Mouse (Mus musculus) spleen, adult 2 months (tissue): ENCODE measurements around the gene Smg6. TPM values are rescaled to one million over a fixed set of nuclear protein-coding genes. Genes with fewer than 3 reads are reported as not detected.

Experiments used
- DNase-seq, 2 experiments: peaks; one replicate each; pipeline versions ENCODE4 v3.0.0 to v3.0.0-alpha.2; 2012 to 2021; ENCODE audit warnings: low spot score in 2 of 2, low read depth in 1 of 2
- H3K27ac ChIP-seq: fragments of 200-500 bp; 2 replicates; pipeline ENCODE4 v1.5.1; 2012; ENCODE audit warnings: low read length, inconsistent platforms; ENCODE audit not compliant: insufficient read depth
- H3K27me3 ChIP-seq: fragments of 200-500 bp; 2 replicates; pipeline ENCODE4 v1.6.1; 2012; ENCODE audit warnings: mild to moderate bottlenecking, moderate library complexity, low read length, inconsistent platforms; ENCODE audit not compliant: control insufficient read depth, insufficient read depth
- H3K36me3 ChIP-seq: fragments of 200-500 bp; 2 replicates; pipeline ENCODE4 v1.6.1; 2012; ENCODE audit warnings: mild to moderate bottlenecking, low read length, inconsistent platforms; ENCODE audit not compliant: control insufficient read depth, insufficient read depth
- H3K4me1 ChIP-seq: fragments of 200-500 bp; 2 replicates; pipeline ENCODE4 v1.6.1; 2011; ENCODE audit warnings: inconsistent platforms; ENCODE audit not compliant: control insufficient read depth, insufficient read depth, insufficient read length
- H3K4me3 ChIP-seq: fragments of 200-500 bp; 2 replicates; pipeline ENCODE4 v1.5.1; 2011; ENCODE audit warnings: mild to moderate bottlenecking, inconsistent platforms; ENCODE audit not compliant: insufficient read depth, insufficient read length; ENCODE audit errors: extremely low read depth
- CTCF ChIP-seq: fragments of 200-500 bp; IDR thresholded peaks from 2 replicates; pipeline ENCODE4 v1.5.1; 2011; ENCODE audit warnings: mild to moderate bottlenecking, inconsistent platforms; ENCODE audit not compliant: insufficient read depth, insufficient read length, insufficient replicate concordance; ENCODE audit errors: extremely low read depth
- POLR2A ChIP-seq: fragments of 200-500 bp; IDR thresholded peaks from 2 replicates; pipeline ENCODE4 v1.6.1; 2011; ENCODE audit warnings: low read depth, low read length, inconsistent platforms
- WGBS: fragments of 180-500 bp; shearing (Covaris S2); methylation state at CpG from one replicate; pipeline ENCODE4 v1.1.7; 2018; 5-methylcytosine and 5-hydroxymethylcytosine counted together
- polyA plus RNA-seq: library from polyadenylated mRNA; depleted of rRNA; stranded (reverse); fragments of >200 nt; gene quantifications from 2 replicates; pipeline ENCODE4 v1.2.3, GENCODE M21; 2012

Gene Smg6
- polyA plus RNA-seq, 1 experiment, result 28.6 TPM

- peak; percentile 80 to 87 for DNase-seq
These were observed 253.1 kb downstream of the Smg6 start, which contains the start of gene Ovca2 for GRCm38 (mm10) chr11:75178672-75179208. Gene Ovca2, minus strand, starts transcription at chr11:75178835.

DNA sequence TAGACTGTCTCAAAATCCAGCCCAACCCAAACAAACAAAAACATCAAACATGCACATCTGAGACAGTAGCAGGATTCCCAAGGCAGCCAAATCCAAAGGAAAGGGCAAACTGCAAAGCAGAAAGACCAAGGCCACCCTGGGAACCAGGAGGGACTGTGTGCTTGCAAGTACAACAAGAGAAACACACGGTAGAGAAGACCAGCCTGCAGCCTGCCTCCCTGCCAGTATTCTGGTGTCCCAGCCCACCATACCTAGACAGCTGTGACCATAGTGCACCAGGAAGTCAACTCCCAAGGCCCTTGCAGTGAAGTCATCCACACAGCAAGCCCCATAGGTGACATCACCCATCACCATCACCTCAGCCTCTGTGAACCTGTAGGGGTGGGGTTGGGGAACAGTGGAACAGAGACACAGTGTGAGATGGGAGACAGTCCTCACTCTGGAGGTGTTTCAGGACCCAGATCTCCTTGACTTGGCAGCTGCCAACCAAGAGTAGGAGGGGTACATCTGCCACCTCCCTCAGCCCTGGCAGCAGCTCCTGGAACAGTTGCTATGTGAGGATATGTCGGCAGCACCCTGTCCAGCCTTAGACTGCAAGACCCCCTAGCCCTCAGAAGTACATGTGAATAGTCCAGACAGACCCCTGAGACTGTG is 258.4 kb downstream of the Smg6 start:
- WGBS, result 93% methylated on average over 2 of the region's 2 CpGs
- H3K27me3 ChIP-seq, result no peaks in the 10 kb centered on the region
- H3K27ac ChIP-seq, result no peak overlapping the region
- peaks cover 15% of the 10 kb centered on the region; the same call in 1 of the 2 replicates for H3K4me1 ChIP-seq
- no peak for DNase-seq
- peaks cover 1% of the 10 kb centered on the region; the same call in 1 of the 2 replicates for H3K36me3 ChIP-seq
- no peak overlapping the region for H3K4me3 ChIP-seq
- TF ChIP-seq POLR2A, result no peak
- no peak for TF ChIP-seq CTCF

More at GRCm38 (mm10) chr11:75178672-75179208, 253.1 kb downstream of the Smg6 start, which contains the start of gene Ovca2:
- H3K27ac ChIP-seq, result peak within 1 kb of the TSS; percentile 68
- peaks cover 1% of the 10 kb centered on the region; the same call in 1 of the 2 replicates for H3K36me3 ChIP-seq
- TF ChIP-seq CTCF, result peak; percentile 96
- TF ChIP-seq POLR2A, result peak; percentile 60
- WGBS, result under 1% methylated on average over 33 of the region's 33 CpGs
- no peaks in the 10 kb centered on the region for H3K27me3 ChIP-seq
- H3K4me1 ChIP-seq, result peaks cover 7% of the 10 kb centered on the region; the same call in 1 of the 2 replicates
- H3K4me3 ChIP-seq, result peak within 1 kb of the TSS; percentile 83

DNA sequence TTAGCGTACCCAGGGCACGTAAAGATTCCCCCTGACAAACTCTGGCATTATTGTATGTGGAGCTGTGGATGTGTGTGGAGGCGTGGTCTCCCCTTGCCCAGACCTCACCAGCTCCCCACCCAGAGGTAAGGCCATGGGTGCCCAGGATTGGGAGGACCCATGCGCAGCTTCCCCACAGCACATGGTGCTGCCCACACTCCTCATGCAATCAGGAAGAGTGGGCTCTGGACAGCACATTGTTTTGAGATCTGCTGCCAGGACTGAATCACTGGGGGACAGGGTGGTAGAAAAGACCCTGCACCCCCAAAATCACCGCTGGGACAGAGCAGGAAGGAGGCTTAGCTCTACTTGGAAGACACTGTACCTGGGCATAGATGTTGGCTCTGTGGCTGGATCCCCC is 258.9 kb downstream of the Smg6 start:
- no peak for DNase-seq
- Histone ChIP-seq H3K4me3 (no peak overlapping the region), H3K4me1 (peaks cover 15% of the 10 kb centered on the region; the same call in 1 of the 2 replicates), H3K27ac (no peak overlapping the region), H3K27me3 (no peaks in the 10 kb centered on the region), H3K36me3 (peaks cover 1% of the 10 kb centered on the region; the same call in 1 of the 2 replicates)
- 95% methylated on average over 5 of the region's 5 CpGs for WGBS
- TF ChIP-seq POLR2A (no peak), CTCF (no peak)

- DNase-seq, result peak in 1 of 2 experiments; percentile 73
- H3K4me3 ChIP-seq, result no peak overlapping the region
- no peak for TF ChIP-seq CTCF
- TF ChIP-seq POLR2A, result no peak
- 69% methylated on average over 2 of the region's 2 CpGs for WGBS
- no peaks in the 10 kb centered on the region for H3K27me3 ChIP-seq
- H3K36me3 ChIP-seq, result peaks cover 1% of the 10 kb centered on the region; the same call in 1 of the 2 replicates
- peaks cover 16% of the 10 kb centered on the region; the same call in 1 of the 2 replicates for H3K4me1 ChIP-seq
- H3K27ac ChIP-seq, result no peak overlapping the region
These were observed 259.4 kb downstream of the Smg6 start for GRCm38 (mm10) chr11:75184986-75185385.

GRCm38 (mm10) chr11:75189713-75190370 is 264.2 kb downstream of the Smg6 start:
- Histone ChIP-seq H3K27ac (peak overlapping the region; percentile 48; the same call in 1 of the 2 replicates), H3K4me3 (peak overlapping the region; percentile 96), H3K4me1 (peaks cover 18% of the 10 kb centered on the region), H3K27me3 (peaks cover 10% of the 10 kb centered on the region), H3K36me3 (no peaks in the 10 kb centered on the region)
- no peak for DNase-seq
- WGBS, result 2% methylated on average over 22 of the region's 22 CpGs
- no peak for TF ChIP-seq POLR2A
- TF ChIP-seq CTCF, result no peak

DNA sequence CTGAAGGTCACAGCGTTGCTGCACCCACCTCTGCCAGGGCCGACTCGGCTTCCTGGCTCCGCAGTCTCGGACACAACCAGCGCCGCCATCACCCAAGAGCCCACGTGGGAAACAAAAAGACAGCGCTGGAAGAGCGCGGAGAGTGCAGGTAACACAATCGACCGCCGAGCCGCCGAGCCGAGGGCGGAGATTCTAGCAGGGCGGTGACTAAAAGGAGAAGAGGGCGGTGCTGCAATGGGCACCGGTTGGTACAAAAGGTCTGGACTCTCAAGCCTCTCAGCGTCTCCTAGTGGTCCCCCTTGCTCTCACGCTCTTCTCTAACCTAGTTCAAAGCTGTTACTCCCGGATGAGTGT is 264.7 kb downstream of the Smg6 start:
- peak overlapping the region; percentile 48; the same call in 1 of the 2 replicates for H3K27ac ChIP-seq
- H3K36me3 ChIP-seq, result no peaks in the 10 kb centered on the region
- peaks cover 18% of the 10 kb centered on the region for H3K4me1 ChIP-seq
- DNase-seq, result peak; percentile 73 to 83
- peak overlapping the region; percentile 96 for H3K4me3 ChIP-seq
- no peak for TF ChIP-seq CTCF
- peak; percentile 50 for TF ChIP-seq POLR2A
- H3K27me3 ChIP-seq, result peaks cover 13% of the 10 kb centered on the region
- under 1% methylated on average over 24 of the region's 24 CpGs for WGBS

- peak within 1 kb of the TSS; percentile 96 for H3K4me3 ChIP-seq
- no peak for DNase-seq
- H3K27me3 ChIP-seq, result peaks cover 13% of the 10 kb centered on the region
- no peaks in the 10 kb centered on the region for H3K36me3 ChIP-seq
- H3K27ac ChIP-seq, result peak within 1 kb of the TSS; percentile 48; the same call in 1 of the 2 replicates
- peaks cover 13% of the 10 kb centered on the region for H3K4me1 ChIP-seq
- 80% methylated on average over 5 of the region's 5 CpGs for WGBS
- no peak for TF ChIP-seq POLR2A
- no peak for TF ChIP-seq CTCF
These were observed 265.4 kb downstream of the Smg6 start, which contains the start of gene Dph1 for GRCm38 (mm10) chr11:75190905-75191441. Gene Dph1, minus strand, starts transcription at chr11:75191241.
